Mouse (Mus musculus) heart, postnatal 0 days (tissue): ENCODE measurements at regions not wholly inside any gene's neighbourhood (a gene's known extent, or its start where the extent isn't known, plus 50 kb on each side); places are given as distances from the start of the nearest gene placed in this dataset.

Experiments used
- ATAC-seq: fragments of 200-750 bp; cut with Nextera tagmentation; 2 replicates; pipeline ENCODE4 v1.8.0; 2017; ENCODE audit warnings: low read depth, moderate number of reproducible peaks, moderate library complexity; ENCODE audit not compliant: insufficient read depth
- DNase-seq: peaks from one replicate; pipeline ENCODE4 v3.0.0-alpha.2; 2016; ENCODE audit warnings: low spot score
- H3K27ac ChIP-seq: fragments of 300-500 bp; sonication (generic); 2 replicates; pipeline ENCODE4 v1.5.1; 2014; ENCODE audit warnings: low read depth, mild to moderate bottlenecking
- H3K27me3 ChIP-seq: fragments of 300-500 bp; sonication (generic); 2 replicates; pipeline ENCODE4 v1.6.1; 2014; ENCODE audit warnings: low read length, mixed read lengths; ENCODE audit not compliant: control insufficient read depth, insufficient read depth
- H3K36me3 ChIP-seq: fragments of 300-500 bp; sonication (generic); replicated peaks from 2 replicates; pipeline ENCODE4 v1.6.1; 2014; ENCODE audit warnings: low read length, mixed read lengths; ENCODE audit not compliant: control insufficient read depth, insufficient read depth
- H3K4me1 ChIP-seq: fragments of 300-500 bp; sonication (generic); 2 replicates; pipeline ENCODE4 v1.6.1; 2014; ENCODE audit warnings: antibody characterized with exemption; ENCODE audit not compliant: control insufficient read depth, insufficient read depth
- H3K4me2 ChIP-seq: fragments of 300-500 bp; sonication (generic); 2 replicates; pipeline ENCODE4 v1.6.1; 2014; ENCODE audit warnings: low read depth, mild to moderate bottlenecking, low read length, moderate library complexity
- H3K4me3 ChIP-seq: fragments of 300-500 bp; sonication (generic); 2 replicates; pipeline ENCODE4 v1.5.1; 2014; ENCODE audit warnings: low read depth, low read length
- H3K9ac ChIP-seq: fragments of 300-500 bp; sonication (generic); replicated peaks from 2 replicates; pipeline ENCODE4 v1.6.1; 2014; ENCODE audit warnings: low read depth, low read length, mixed read lengths
- H3K9me3 ChIP-seq: fragments of 300-500 bp; sonication (generic); replicated peaks from 2 replicates; pipeline ENCODE4 v1.6.1; 2016; ENCODE audit warnings: low read length; ENCODE audit not compliant: control insufficient read depth
- CTCF ChIP-seq: IDR thresholded peaks from 2 replicates; pipeline ENCODE4 v1.5.1; 2016; ENCODE audit warnings: antibody characterized with exemption, control low read depth, low read depth
- EP300 ChIP-seq: IDR thresholded peaks from 2 replicates; pipeline ENCODE4 v1.6.1; 2016; ENCODE audit warnings: antibody characterized with exemption, low read depth
- WGBS: fragments of 180-500 bp; shearing (Covaris S2); extraction: QIAGEN DNeasy Blood & Tissue Kit; methylation state at CpG from one replicate; pipeline ENCODE4 v1.1.7; 2014; 5-methylcytosine and 5-hydroxymethylcytosine counted together

GRCm38 (mm10) chr15:58718282-58718681 lies 170.8 kb upstream of the Gm49356 start:
- TF ChIP-seq CTCF: no peak
- TF ChIP-seq EP300: no peak
- H3K36me3 ChIP-seq: no peaks in the 10 kb centered on the region
- 68% methylated on average over 7 of the region's 7 CpGs for WGBS

DNA sequence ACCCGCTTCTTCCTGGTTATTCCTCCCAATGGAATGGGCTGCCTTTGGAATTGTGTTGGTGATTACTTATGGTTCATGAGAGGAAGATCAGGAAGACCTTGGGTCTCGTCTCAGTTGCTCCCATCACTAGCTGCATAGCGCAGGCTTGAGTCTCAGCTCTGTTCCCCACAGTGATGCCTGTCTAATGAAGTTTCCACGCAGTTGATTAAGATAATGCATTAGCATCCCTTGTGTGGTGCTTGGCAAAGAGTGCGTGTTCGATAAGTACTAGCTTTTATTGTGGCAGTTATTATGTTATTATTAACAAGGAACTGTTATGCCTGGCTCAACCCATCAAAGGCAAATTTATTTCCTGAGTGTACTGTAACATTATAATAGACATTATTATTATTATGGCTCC lies 169.7 kb upstream of the Gm49356 start:
- no peaks in the 10 kb centered on the region for H3K27me3 ChIP-seq
- no peak for ATAC-seq
- H3K4me3 ChIP-seq: no peak overlapping the region
- no peak overlapping the region for H3K27ac ChIP-seq
- H3K4me1 ChIP-seq: no peaks in the 10 kb centered on the region
- 85% methylated on average over 6 of the region's 6 CpGs for WGBS
- no peak overlapping the region for H3K9ac ChIP-seq
- no peaks in the 10 kb centered on the region for H3K36me3 ChIP-seq
- no peaks in the 10 kb centered on the region for H3K9me3 ChIP-seq
- TF ChIP-seq EP300 (no peak), CTCF (no peak)
- no peak overlapping the region for H3K4me2 ChIP-seq
- DNase-seq: no peak

More at GRCm38 (mm10) chr15:58718282-58718681, 170.8 kb upstream of the Gm49356 start:
- no peak overlapping the region for H3K4me3 ChIP-seq
- DNase-seq (no peak), ATAC-seq (no peak)
- H3K9me3 ChIP-seq: no peaks in the 10 kb centered on the region
- H3K9ac ChIP-seq: no peak overlapping the region
- no peak overlapping the region for H3K27ac ChIP-seq
- no peaks in the 10 kb centered on the region for H3K4me1 ChIP-seq
- no peak overlapping the region for H3K4me2 ChIP-seq
- no peaks in the 10 kb centered on the region for H3K27me3 ChIP-seq

DNA sequence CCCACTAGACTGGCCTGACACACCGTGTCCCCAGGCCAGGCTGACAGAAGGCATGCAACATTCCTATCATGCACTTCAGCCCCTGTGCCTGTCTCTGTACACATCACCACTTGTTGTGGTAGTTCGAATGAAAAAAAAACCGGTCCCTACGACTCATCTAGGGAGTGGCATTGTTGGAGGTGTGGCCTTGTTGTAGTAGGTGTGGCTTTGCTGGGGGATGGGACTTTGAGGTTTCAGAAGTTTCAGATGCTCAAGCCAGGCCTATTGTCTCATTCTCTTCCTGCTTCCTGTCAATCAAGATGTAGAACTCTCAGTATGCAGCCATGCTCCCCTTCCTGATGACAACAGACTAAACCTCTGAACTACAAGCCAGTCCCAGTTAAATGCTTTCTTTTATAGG lies 162.1 kb upstream of the Gm49356 start:
- DNase-seq (no peak), ATAC-seq (no peak)
- TF ChIP-seq EP300 (no peak), CTCF (no peak)
- Histone ChIP-seq H3K9ac (no peak overlapping the region), H3K36me3 (no peaks in the 10 kb centered on the region), H3K4me3 (no peak overlapping the region), H3K27ac (no peak overlapping the region), H3K4me2 (no peak overlapping the region), H3K27me3 (no peaks in the 10 kb centered on the region), H3K9me3 (no peaks in the 10 kb centered on the region), H3K4me1 (peaks cover 3% of the 10 kb centered on the region; the same call in 1 of the 2 replicates)
- WGBS: 44% methylated on average over 4 of the region's 4 CpGs

GRCm38 (mm10) chr15:58728264-58728663 lies 160.8 kb upstream of the Gm49356 start:
- no peak for ATAC-seq

DNA sequence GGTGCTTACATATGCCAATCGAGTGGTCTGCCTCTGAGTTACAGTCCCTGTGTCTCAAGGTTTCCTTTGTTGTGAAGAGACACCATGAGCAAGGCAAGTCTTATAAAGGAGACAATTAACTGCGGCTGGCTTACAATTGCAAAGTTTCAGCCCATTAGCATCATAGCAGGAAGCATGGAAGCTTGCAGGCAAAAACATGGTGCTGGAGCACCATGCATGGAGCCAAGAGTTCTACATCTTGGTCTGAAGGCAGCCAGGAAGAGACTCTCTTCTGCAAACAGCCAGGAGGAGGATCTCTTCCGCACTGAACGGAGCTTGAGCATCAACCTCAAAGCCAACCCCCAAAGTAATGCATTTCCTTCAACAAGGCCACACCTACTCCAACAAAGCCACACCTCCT lies 158.2 kb upstream of the Gm49356 start:
- ATAC-seq (no peak), DNase-seq (no peak)
- Histone ChIP-seq H3K27me3 (no peaks in the 10 kb centered on the region), H3K9me3 (no peaks in the 10 kb centered on the region), H3K9ac (no peak overlapping the region), H3K4me1 (no peaks in the 10 kb centered on the region), H3K4me3 (no peak overlapping the region), H3K36me3 (no peaks in the 10 kb centered on the region), H3K27ac (no peak overlapping the region), H3K4me2 (no peak overlapping the region)
- 86% methylated on average over 4 of the region's 4 CpGs for WGBS
- TF ChIP-seq CTCF: no peak
- no peak for TF ChIP-seq EP300

More at GRCm38 (mm10) chr15:58728264-58728663, 160.8 kb upstream of the Gm49356 start:
- Histone ChIP-seq H3K4me3 (no peak overlapping the region), H3K4me2 (no peak overlapping the region), H3K27ac (no peak overlapping the region), H3K9me3 (no peaks in the 10 kb centered on the region), H3K9ac (no peak overlapping the region), H3K4me1 (peaks cover 3% of the 10 kb centered on the region; the same call in 1 of the 2 replicates), H3K27me3 (no peaks in the 10 kb centered on the region), H3K36me3 (no peaks in the 10 kb centered on the region)
- DNase-seq: no peak
- WGBS: 90% methylated on average over 2 of the region's 2 CpGs
- TF ChIP-seq EP300: no peak
- no peak for TF ChIP-seq CTCF

- Histone ChIP-seq H3K27me3 (no peaks in the 10 kb centered on the region), H3K4me2 (no peak overlapping the region), H3K4me3 (no peak overlapping the region), H3K4me1 (no peaks in the 10 kb centered on the region), H3K27ac (no peak overlapping the region), H3K36me3 (no peaks in the 10 kb centered on the region), H3K9ac (no peak overlapping the region), H3K9me3 (no peaks in the 10 kb centered on the region)
- ATAC-seq (no peak), DNase-seq (no peak)
- TF ChIP-seq CTCF (no peak), EP300 (no peak)
- 72% methylated on average over 7 of the region's 7 CpGs for WGBS
Measured at GRCm38 (mm10) chr15:58731346-58731745, 157.8 kb upstream of the Gm49356 start.
